Mouse (Mus musculus): ENCODE results near the gene Slc6a18. TPM values are rescaled to one million over a fixed set of nuclear protein-coding genes. Genes with fewer than 3 reads are reported as not detected.

Slc6a18 gene
- total RNA-seq (2021) (not detected), polyA plus RNA-seq (2012; rRNA removed) (not detected in 2 replicates)
- long read RNA-seq = 0 reads

DNA sequence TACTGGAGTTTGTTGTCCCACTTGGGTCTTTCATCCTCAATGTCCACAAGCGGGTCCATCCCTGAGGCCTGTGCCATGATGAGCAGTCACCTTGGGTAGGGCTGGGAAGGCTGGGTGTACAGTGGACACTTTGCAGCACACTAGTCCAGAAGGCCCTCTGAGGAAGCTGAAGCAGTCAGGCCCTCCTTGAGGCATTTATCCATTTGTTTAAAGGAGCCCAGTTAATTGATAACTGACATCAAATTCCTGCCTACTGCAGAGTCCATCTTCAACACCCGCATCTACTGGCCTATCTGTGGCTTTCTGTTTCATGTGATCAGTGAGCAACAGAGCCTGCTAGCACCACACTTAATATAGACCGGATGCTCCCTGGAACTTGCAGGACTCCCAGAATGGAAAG is at the start of gene Slc6a18:
TSS of gene Slc6a18 (minus strand) at position 171 of the 400 bp plus-strand sequence.
- 79% methylated on average over 3 of the region's 3 CpGs for WGBS
- Histone ChIP-seq H3K36me3 (ENCODE audit: control insufficient read depth, insufficient read depth, low read length) (no peaks in the 10 kb centered on the region), H3K4me3 (no peak within 1 kb of the TSS), H3K27ac (no peak within 1 kb of the TSS), H3K4me1 (ENCODE audit: control insufficient read depth, insufficient read depth, low read length) (no peaks in the 10 kb centered on the region), H3K27me3 (ENCODE audit: control insufficient read depth, insufficient read depth, low read length) (no peaks in the 10 kb centered on the region), H3K79me2 (replicated peaks; ENCODE audit: control insufficient read depth, insufficient read depth, low read length) (no peaks in the 10 kb centered on the region), H3K9ac (ENCODE audit: low read depth, low read length) (no peak within 1 kb of the TSS)
- intact Hi-C loops (cut with DNase I) = no loop called here
- DNase-seq = no peak
- no peak for TF ChIP-seq CTCF (IDR thresholded peaks at IDR 0.05)
- TF ChIP-seq EP300 (IDR thresholded peaks at IDR 0.05; ENCODE audit: insufficient read depth, low read depth, low read length) = no peak
- TF ChIP-seq POLR2A (IDR thresholded peaks at IDR 0.05; ENCODE audit: insufficient read depth, low read depth, low read length) = no peak

DNA sequence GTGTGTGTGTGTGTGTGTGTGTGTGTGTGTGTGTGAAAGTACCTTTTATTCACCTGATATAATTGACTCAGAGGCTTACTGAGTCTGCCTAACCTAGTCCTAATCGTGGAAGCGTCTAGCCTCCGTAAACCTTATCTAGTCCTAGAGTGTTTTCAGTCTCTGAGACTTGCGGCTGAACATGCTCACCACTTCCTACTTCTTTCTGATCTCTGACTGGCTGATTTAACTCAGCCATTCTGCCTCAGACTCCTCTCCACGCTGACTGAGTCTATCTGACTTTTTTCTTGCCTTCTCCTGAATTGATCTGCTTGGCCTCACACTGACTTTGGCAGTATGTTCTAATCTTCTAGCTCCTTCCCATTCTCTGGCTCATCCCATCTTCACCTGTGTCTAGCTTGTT is 47.5 kb upstream of the Slc6a18 start:
- intact Hi-C loops (cut with DNase I) = loop anchor here (5.0 kb wide), 1 partner anchor 37 kb away; no protein-coding TSS in a partner anchor
- Histone ChIP-seq H3K79me2 (replicated peaks; ENCODE audit: control insufficient read depth, insufficient read depth, low read length) (no peaks in the 10 kb centered on the region), H3K4me1 (ENCODE audit: control insufficient read depth, insufficient read depth, low read length) (peaks cover 16% of the 10 kb centered on the region), H3K27ac (no peak overlapping the region), H3K4me3 (no peak overlapping the region), H3K36me3 (ENCODE audit: control insufficient read depth, insufficient read depth, low read length) (peaks cover 3% of the 10 kb centered on the region), H3K9ac (ENCODE audit: low read depth, low read length) (no peak overlapping the region), H3K27me3 (ENCODE audit: control insufficient read depth, insufficient read depth, low read length) (no peaks in the 10 kb centered on the region)
- 48% methylated on average over 5 of the region's 5 CpGs for WGBS
- no peak for TF ChIP-seq EP300 (IDR thresholded peaks at IDR 0.05; ENCODE audit: insufficient read depth, low read depth, low read length)
- no peak for TF ChIP-seq CTCF (IDR thresholded peaks at IDR 0.05)
- no peak for TF ChIP-seq POLR2A (IDR thresholded peaks at IDR 0.05; ENCODE audit: insufficient read depth, low read depth, low read length)
- no peak for DNase-seq

DNA sequence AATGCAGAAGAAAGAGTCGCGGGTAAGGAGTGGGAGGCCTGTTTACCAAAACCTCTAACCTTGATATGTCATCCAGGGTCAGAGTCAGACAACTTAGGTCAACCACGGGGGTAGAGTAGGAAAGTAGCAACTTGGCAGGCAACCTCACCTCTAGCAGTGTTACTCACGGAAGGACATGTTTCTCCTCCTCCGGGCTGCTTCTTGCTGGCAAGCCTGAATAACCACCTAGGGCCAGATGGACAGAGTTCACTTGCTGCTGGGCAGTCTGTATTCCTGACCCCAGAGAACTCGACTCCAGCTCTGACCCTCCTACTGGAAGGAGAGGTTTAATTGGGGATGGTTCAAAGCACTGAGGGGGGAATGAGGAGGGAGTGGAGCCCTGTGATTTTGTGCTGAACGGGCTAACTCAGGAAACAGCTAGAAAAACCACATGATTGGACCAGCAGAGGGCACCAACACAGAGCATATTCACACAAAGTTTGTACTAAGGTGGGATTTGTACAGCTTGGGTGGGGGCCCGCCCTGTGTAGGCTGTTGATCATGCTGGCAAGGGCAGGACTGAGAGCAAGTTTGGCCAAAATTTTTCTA is 45.4 kb upstream of the Slc6a18 start:
- Histone ChIP-seq H3K27ac (no peak overlapping the region), H3K9ac (ENCODE audit: low read depth, low read length) (no peak overlapping the region), H3K4me3 (no peak overlapping the region), H3K4me1 (ENCODE audit: control insufficient read depth, insufficient read depth, low read length) (peaks cover 8% of the 10 kb centered on the region), H3K36me3 (ENCODE audit: control insufficient read depth, insufficient read depth, low read length) (no peaks in the 10 kb centered on the region), H3K79me2 (replicated peaks; ENCODE audit: control insufficient read depth, insufficient read depth, low read length) (no peaks in the 10 kb centered on the region), H3K27me3 (ENCODE audit: control insufficient read depth, insufficient read depth, low read length) (no peaks in the 10 kb centered on the region)
- peak; percentile 45 to 63 for DNase-seq
- intact Hi-C loops (cut with DNase I) = loop anchor here (1.0 kb wide), 1 partner anchor 99 kb away; no protein-coding TSS in a partner anchor
- WGBS = 29% methylated on average over 8 of the region's 8 CpGs
- TF ChIP-seq POLR2A (IDR thresholded peaks at IDR 0.05; ENCODE audit: insufficient read depth, low read depth, low read length) (no peak), CTCF (IDR thresholded peaks at IDR 0.05) (peak; percentile 83), EP300 (IDR thresholded peaks at IDR 0.05; ENCODE audit: insufficient read depth, low read depth, low read length) (0 out of 2 replicates have a peak, but pooled peaks have one; percentile 12)

DNA sequence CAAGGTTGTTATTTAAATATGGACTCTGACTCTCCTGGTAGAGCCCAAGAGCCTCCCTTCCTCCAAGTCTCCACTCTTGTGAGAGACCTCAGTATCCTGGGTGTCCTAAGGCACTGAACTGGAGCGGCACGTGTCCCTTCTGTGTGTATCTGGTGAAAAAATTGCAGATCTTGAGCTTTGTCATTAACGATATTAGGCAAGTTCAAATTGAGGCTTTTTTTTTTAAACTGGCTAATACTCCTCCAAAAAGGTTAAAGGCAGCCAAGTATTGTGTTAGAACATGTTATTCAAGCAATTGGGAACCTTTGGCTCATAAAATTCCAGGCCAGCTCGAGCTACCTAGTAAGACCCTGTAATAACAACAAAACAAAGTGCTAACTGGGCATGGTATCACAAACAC is 42.4 kb upstream of the Slc6a18 start:
- intact Hi-C loops (cut with DNase I) = no loop called here
- Histone ChIP-seq H3K4me1 (ENCODE audit: control insufficient read depth, insufficient read depth, low read length) (no peaks in the 10 kb centered on the region), H3K27ac (no peak overlapping the region), H3K27me3 (ENCODE audit: control insufficient read depth, insufficient read depth, low read length) (no peaks in the 10 kb centered on the region), H3K36me3 (ENCODE audit: control insufficient read depth, insufficient read depth, low read length) (no peaks in the 10 kb centered on the region), H3K4me3 (no peak overlapping the region), H3K79me2 (replicated peaks; ENCODE audit: control insufficient read depth, insufficient read depth, low read length) (no peaks in the 10 kb centered on the region), H3K9ac (ENCODE audit: low read depth, low read length) (no peak overlapping the region)
- no peak for DNase-seq
- TF ChIP-seq POLR2A (IDR thresholded peaks at IDR 0.05; ENCODE audit: insufficient read depth, low read depth, low read length) (no peak), CTCF (IDR thresholded peaks at IDR 0.05) (no peak), EP300 (IDR thresholded peaks at IDR 0.05; ENCODE audit: insufficient read depth, low read depth, low read length) (no peak)
- WGBS = 85% methylated on average over 4 of the region's 4 CpGs

DNA sequence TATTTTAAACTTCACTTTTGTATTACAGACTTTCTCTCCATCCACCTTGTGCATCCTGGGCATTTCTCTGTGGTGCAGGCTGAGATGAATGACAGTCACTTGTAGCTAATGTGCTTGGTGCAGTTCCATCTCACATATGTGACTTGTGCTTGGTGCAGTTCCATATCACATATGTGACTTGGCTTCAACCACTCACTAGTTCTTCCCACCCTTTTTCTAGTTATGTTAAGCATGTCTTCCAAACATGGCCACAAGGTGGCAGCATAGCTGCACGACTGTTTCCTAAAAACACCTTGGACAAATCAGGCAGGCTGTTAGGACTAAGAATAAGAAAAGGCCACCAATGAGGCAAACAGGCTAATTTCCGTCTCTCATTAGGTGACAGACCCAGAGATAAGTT is 40.4 kb upstream of the Slc6a18 start:
- no peaks in the 10 kb centered on the region for H3K36me3 ChIP-seq (ENCODE audit: control insufficient read depth, insufficient read depth, low read length)
- DNase-seq = peak; percentile 76 to 84
- H3K4me3 ChIP-seq = no peak overlapping the region
- no peak overlapping the region for H3K9ac ChIP-seq (ENCODE audit: low read depth, low read length)
- no peaks in the 10 kb centered on the region for H3K27me3 ChIP-seq (ENCODE audit: control insufficient read depth, insufficient read depth, low read length)
- H3K27ac ChIP-seq = no peak overlapping the region
- WGBS = 1% methylated on average over 2 of the region's 2 CpGs
- peak; percentile 91 for TF ChIP-seq CTCF (IDR thresholded peaks at IDR 0.05)
- no peak for TF ChIP-seq EP300 (IDR thresholded peaks at IDR 0.05; ENCODE audit: insufficient read depth, low read depth, low read length)
- intact Hi-C loops (cut with DNase I) = loop anchor here (1.0 to 10.0 kb wide), 3 partner anchors 104 to 587 kb away; no protein-coding TSS in a partner anchor
- H3K4me1 ChIP-seq (ENCODE audit: control insufficient read depth, insufficient read depth, low read length) = no peaks in the 10 kb centered on the region
- H3K79me2 ChIP-seq (replicated peaks; ENCODE audit: control insufficient read depth, insufficient read depth, low read length) = no peaks in the 10 kb centered on the region

- Histone ChIP-seq H3K36me3 (ENCODE audit: control insufficient read depth, insufficient read depth, low read length) (no peaks in the 10 kb centered on the region), H3K4me3 (no peak overlapping the region), H3K4me1 (ENCODE audit: control insufficient read depth, insufficient read depth, low read length) (no peaks in the 10 kb centered on the region), H3K79me2 (replicated peaks; ENCODE audit: control insufficient read depth, insufficient read depth, low read length) (no peaks in the 10 kb centered on the region), H3K9ac (ENCODE audit: low read depth, low read length) (no peak overlapping the region), H3K27ac (no peak overlapping the region), H3K27me3 (ENCODE audit: control insufficient read depth, insufficient read depth, low read length) (no peaks in the 10 kb centered on the region)
- TF ChIP-seq EP300 (IDR thresholded peaks at IDR 0.05; ENCODE audit: insufficient read depth, low read depth, low read length) = no peak
- TF ChIP-seq CTCF (IDR thresholded peaks at IDR 0.05) = peak; percentile 61
- intact Hi-C loops (cut with DNase I) = loop anchor here (1.0 to 10.0 kb wide), 2 partner anchors 201 to 591 kb away; no protein-coding TSS in a partner anchor
- 49% methylated on average over 2 of the region's 2 CpGs for WGBS
- DNase-seq = no peak
Observed at GRCm38 (mm10) chr13:73714020-73714419, 36.2 kb upstream of the Slc6a18 start.

Measured in heart, adult 2 months (tissue).